Mouse (Mus musculus): ENCODE data around the gene Shcbp1. TPM values are rescaled to one million over a fixed set of nuclear protein-coding genes. Genes with fewer than 3 reads are reported as not detected.

Shcbp1 gene
- total RNA-seq, 1 experiment = 40.2 TPM

- in situ Hi-C loops (cut with MboI; ENCODE audit: low sequenced_read_pairs in 2 of 2, unreplicated experiment in 2 of 2) = no loop called here
- DNase-seq (ENCODE audit: low read depth, low spot score) = no peak
- Histone ChIP-seq H3K27ac (ENCODE audit: insufficient read depth, low read depth, low read length, poor library complexity, severe bottlenecking) (no peak overlapping the region), H3K4me1 (ENCODE audit: control insufficient read depth in 2 of 2, insufficient read depth in 2 of 2, low read length in 2 of 2, poor library complexity in 1 of 2) (no peaks in the 10 kb centered on the region), H3K4me3 (ENCODE audit: insufficient read depth in 1 of 2, low read depth in 1 of 2, low read length in 2 of 2, poor library complexity in 1 of 2, severe bottlenecking in 1 of 2) (no peak overlapping the region), H3K9me3 (ENCODE audit: control insufficient read depth, insufficient read depth, low read depth, low read length) (peaks cover 11% of the 10 kb centered on the region), H3K9ac (ENCODE audit: insufficient read depth, low read depth, low read length, poor library complexity, severe bottlenecking) (no peak overlapping the region), H3K36me3 (ENCODE audit: control insufficient read depth, insufficient read depth, low read length, poor library complexity, severe bottlenecking) (no peaks in the 10 kb centered on the region)
- TF ChIP-seq CHD2 (IDR thresholded peaks at IDR 0.05; ENCODE audit: low read depth, low read length) (no peak), HCFC1 (IDR thresholded peaks at IDR 0.05; ENCODE audit: borderline replicate concordance, insufficient read depth, low read length) (no peak), MAFK (IDR thresholded peaks at IDR 0.05; ENCODE audit: insufficient read depth, low read depth, low read length) (no peak), ZNF384 (IDR thresholded peaks at IDR 0.05; ENCODE audit: low read depth, low read length) (no peak), ZC3H11A (IDR thresholded peaks at IDR 0.05; ENCODE audit: borderline replicate concordance, low read depth, low read length) (no peak)
Observed at GRCm38 (mm10) chr8:4691634-4692033, 87.7 kb downstream of the Shcbp1 start.

Other genes with a start within 250 kb of the Shcbp1 start
- 16.1 and 16.7 TPM in 2 replicates for gene Zfp958, start 166.4 kb downstream of the Shcbp1 start, total RNA-seq (2012; rRNA removed)

Measured in ES-E14 (cell line).